Mouse (Mus musculus) layer of hippocampus, postnatal 36 days (tissue): ENCODE data around the gene Pdik1l. TPM values are rescaled to one million over a fixed set of nuclear protein-coding genes. Genes with fewer than 3 reads are reported as not detected.

Experiments used
- DNase-seq, 2 experiments: peaks; one replicate each; pipeline ENCODE4 v3.0.0; 2022
- total RNA-seq, 2 experiments: library from RNA; stranded (reverse); gene quantifications; 2 replicates each; pipeline ENCODE4 v1.2.3; 2021

The Pdik1l gene
- total RNA-seq, 2 experiments from 2014 or later = 16.7 to 21.5 TPM

DNA sequence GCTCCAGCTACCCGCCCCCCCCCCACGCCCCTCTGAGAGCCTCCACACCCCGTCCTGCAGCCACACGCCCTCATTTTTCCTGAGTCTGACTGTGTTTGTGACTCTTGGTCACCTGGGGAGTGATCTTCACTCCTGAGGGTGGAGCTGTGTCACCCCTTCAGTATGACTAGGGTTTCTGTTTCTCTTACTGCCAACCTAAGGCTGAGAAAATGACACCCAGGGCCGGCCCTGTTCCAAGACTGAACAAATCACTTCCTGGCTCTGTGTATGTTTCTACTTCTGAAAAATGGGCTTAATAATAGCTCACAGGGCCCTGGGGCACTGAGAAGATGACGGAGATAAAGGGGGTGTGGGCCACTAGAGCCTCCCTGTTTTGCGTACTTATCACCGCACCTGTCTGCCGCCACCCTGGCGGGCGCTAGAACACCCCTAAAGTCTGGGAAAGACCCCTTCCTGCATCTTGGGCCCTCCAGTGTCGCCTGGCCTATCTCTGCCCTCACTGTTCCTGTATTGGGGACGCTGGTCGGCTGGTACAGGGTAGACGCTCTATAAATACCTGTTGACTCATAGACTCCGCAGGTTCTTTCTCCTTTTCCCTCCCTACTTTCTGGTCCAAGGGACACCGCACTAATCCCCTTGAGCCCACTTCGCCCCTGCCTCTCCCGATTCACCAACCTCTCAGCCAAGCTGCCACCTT is 50.0 kb downstream of the Pdik1l start:
- no peak for DNase-seq

DNA sequence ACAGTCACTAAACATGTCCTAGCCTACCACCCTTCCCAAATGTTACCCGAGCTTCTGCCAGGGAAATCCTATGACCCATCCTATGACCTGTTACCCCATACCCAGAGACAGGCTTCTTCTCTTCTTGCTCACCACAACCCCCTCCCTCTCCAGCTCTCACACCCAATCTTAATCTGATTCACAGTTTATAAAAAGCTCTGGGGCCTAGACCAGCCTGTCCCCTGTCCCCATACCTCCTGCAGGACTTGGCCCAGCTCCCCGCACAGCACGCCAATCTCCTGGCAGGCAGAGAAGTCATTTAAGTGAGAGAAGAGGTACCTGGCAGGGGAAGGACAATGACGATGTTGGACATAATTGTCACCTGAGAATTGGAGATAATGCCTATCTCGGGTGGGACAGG is 52.8 kb downstream of the Pdik1l start:
- no peak for DNase-seq

DNA sequence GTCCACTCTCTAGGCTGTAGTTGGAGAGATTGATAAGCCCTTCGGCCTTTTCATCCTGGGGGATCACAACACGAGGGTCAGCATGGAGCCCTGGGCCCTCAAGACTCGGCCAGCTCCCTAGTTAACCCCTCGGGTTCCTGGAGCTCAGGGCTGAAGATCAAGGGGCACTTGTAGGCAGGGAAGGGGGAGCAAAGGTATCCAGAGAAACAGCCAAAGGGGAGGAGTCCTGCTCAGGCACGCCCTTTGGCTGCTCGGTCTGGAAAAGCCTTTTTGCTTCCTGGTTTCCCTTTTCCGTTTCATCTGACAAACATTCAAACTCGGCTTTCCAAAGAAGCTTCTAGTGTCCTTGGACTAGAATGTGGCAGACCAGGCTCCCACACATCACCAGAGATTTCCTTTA is 57.3 kb downstream of the Pdik1l start:
- DNase-seq = no peak

DNA sequence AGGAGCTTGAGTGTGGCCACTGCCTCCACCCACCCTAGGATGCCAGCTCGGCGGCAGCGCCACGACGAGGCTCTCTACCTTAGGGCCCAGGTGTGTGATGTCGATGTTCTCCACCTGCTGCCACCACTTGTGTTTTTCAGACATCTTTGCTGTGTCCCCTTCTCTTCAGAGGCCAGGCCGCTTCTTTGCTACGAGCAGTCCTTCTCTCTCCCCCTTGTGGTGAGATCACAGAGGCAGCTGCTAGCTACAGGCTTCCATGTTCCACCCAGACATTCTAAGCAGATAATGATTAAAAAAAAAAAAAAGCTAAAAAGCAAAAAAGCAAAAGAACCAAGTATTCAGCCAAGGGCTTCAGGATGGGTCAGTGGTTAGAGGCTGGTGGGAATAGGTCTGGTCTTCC is 60.5 kb downstream of the Pdik1l start, which contains the start of gene Catsper4:
Catsper4 (minus strand) TSS at position 190 of the 400 bp plus-strand sequence.
- DNase-seq = no peak

Other genes with a start within 250 kb of the Pdik1l start
- not detected for gene Zfp683, start 234.1 kb downstream of the Pdik1l start, total RNA-seq
- 1 to 10 TPM; 1.2 to 1.8 TPM for gene Crybg2, start 227.1 kb downstream of the Pdik1l start, total RNA-seq
- 1 to 10 TPM in 1 of 2 experiments, not detected in 1; 1.1 TPM for gene Cd52, start 192.8 kb downstream of the Pdik1l start, total RNA-seq
- 10 to 100 TPM; 32.8 to 34.7 TPM for gene Ubxn11, start 185.3 kb downstream of the Pdik1l start, total RNA-seq
- gene Sh3bgrl3, start 159.1 kb downstream of the Pdik1l start, total RNA-seq = 100 to 1,000 TPM; 234 to 264 TPM
- gene Cep85, start 100.8 kb downstream of the Pdik1l start, total RNA-seq = 10 to 100 TPM; 16.1 to 17.5 TPM
- not detected for gene Gm7534, start 84.9 kb downstream of the Pdik1l start, total RNA-seq
- gene Catsper4, start 60.5 kb downstream of the Pdik1l start, total RNA-seq = not detected
- under 1 TPM; 0.35 to 0.58 TPM for gene Cnksr1, start 49.5 kb downstream of the Pdik1l start, total RNA-seq
- gene E130218I03Rik, start 44.2 kb downstream of the Pdik1l start, total RNA-seq = not detected
- gene Zfp593, start 42.3 kb downstream of the Pdik1l start, total RNA-seq = 10 to 100 TPM; 10.2 to 11.4 TPM
- not detected for gene Gm30191, start 41.0 kb downstream of the Pdik1l start, total RNA-seq
- gene Grrp1, start 33.8 kb downstream of the Pdik1l start, total RNA-seq = 1 to 10 TPM; 2.7 to 7.4 TPM
- gene Trim63, start 27.2 kb upstream of the Pdik1l start, total RNA-seq = not detected
- not detected for gene Slc30a2, start 55.3 kb upstream of the Pdik1l start, total RNA-seq
- 10 to 100 TPM; 41.8 to 45.5 TPM for gene Extl1, start 96.0 kb upstream of the Pdik1l start, total RNA-seq
- gene Pafah2, start 108.4 kb upstream of the Pdik1l start, total RNA-seq = 1 to 10 TPM; 6.6 to 8.2 TPM
- 100 to 1,000 TPM; 338 to 365 TPM for gene Stmn1, start 180.4 kb upstream of the Pdik1l start, total RNA-seq
- 10 to 100 TPM; 63.6 to 69.1 TPM for gene Paqr7, start 208.8 kb upstream of the Pdik1l start, total RNA-seq
- 1 to 10 TPM in 1 of 2 experiments, not detected in 1; 1.3 TPM for gene Aunip, start 223.1 kb upstream of the Pdik1l start, total RNA-seq
- gene Mtfr1l, start 247.5 kb upstream of the Pdik1l start, total RNA-seq = 10 to 100 TPM; 63.2 to 64.7 TPM